Mouse (Mus musculus) bone marrow, adult 2 months (tissue): Measurements from ENCODE around the gene Neurl2.

Source experiments
- CTCF ChIP-seq: fragments of 200-500 bp; IDR thresholded peaks from 2 replicates; pipeline ENCODE4 v1.5.1; 2011; ENCODE audit warnings: low read length, control low read depth; ENCODE audit not compliant: control insufficient read depth, insufficient read depth
- POLR2A ChIP-seq: fragments of 200-500 bp; IDR thresholded peaks from 2 replicates; pipeline ENCODE4 v1.6.1; 2011; ENCODE audit warnings: low read depth, mild to moderate bottlenecking, control low read depth, low read length, borderline replicate concordance; ENCODE audit not compliant: control insufficient read depth

DNA sequence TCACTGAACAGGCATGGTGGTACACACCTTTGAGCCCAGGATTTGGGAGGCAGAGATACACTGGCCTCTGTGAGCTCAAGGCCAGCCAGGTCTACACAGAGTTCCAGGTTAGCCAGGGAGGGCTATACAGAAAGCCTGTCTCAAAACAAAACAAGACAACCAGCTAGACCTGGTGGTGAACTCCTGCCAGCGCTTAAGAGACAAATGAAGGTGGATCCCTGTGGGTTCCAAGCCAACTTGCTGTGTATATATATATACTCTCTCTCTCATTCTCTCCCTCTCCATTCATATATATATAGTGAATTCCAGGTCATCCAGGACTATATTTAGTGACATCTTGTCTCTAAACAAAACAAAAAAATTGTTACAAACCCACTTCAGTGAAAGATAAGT is 29.3 kb downstream of the Neurl2 start:
- TF ChIP-seq POLR2A = no peak
- no peak for TF ChIP-seq CTCF
